In genomic region chr14:54254670-54255202, GRCm38 (mm10) we compare ENCODE assay signal across 8 mouse cellular contexts. TPM values are rescaled to one million over a fixed set of nuclear protein-coding genes. Genes with fewer than 3 reads are reported as not detected.
DNase-seq lines count a peak whose midpoint lies in the region; ATAC-seq lines count a peak whose summit lies in the region.

No protein-coding gene starts in this region.

- ATAC-seq in kidney, embryonic 16.5 days (ENCODE audit: low FRiP score, low TSS enrichment): no peak
- no peak for ATAC-seq in embryonic facial prominence, embryonic 14.5 days (ENCODE audit: low read depth)
- ATAC-seq in midbrain, embryonic 16.5 days: no peak

- H3K4me2 ChIP-seq in kidney, embryonic 16.5 days (replicated peaks; ENCODE audit: low read depth, low read length): peak overlapping the region; percentile 68
- H3K4me2 ChIP-seq in embryonic facial prominence, embryonic 14.5 days (ENCODE audit: low read depth, low read length): peak overlapping the region; percentile 69
- H3K4me2 ChIP-seq in midbrain, embryonic 16.5 days (ENCODE audit: low read length): peak overlapping the region; percentile 61

- H3K27me3 ChIP-seq in kidney, embryonic 16.5 days (ENCODE audit: insufficient read depth, low read length): no peaks in the 10 kb centered on the region
- no peaks in the 10 kb centered on the region for H3K27me3 ChIP-seq in embryonic facial prominence, embryonic 14.5 days (replicated peaks; ENCODE audit: control insufficient read depth, insufficient read depth, low read length)
- no peaks in the 10 kb centered on the region for H3K27me3 ChIP-seq in midbrain, embryonic 16.5 days (ENCODE audit: control insufficient read depth, insufficient read depth, low read depth, low read length)

- no peak for DNase-seq in kidney, adult 8-10 months
- no peak for DNase-seq in embryonic facial prominence, embryonic 14.5 days (ENCODE audit: low spot score)
- peak; percentile 48 for DNase-seq in induced T-regulatory cell, adult 2 months (ENCODE audit: low read depth)
- DNase-seq in layer of hippocampus, adult 11-12 months (ENCODE audit: low spot score): no peak
- no peak for DNase-seq in embryo, embryonic 11 days
- DNase-seq in adrenal gland, adult (ENCODE audit: inconsistent age in 2 of 2, low spot score in 1 of 2): no peak

- peak overlapping the region; percentile 91 for H3K4me3 ChIP-seq in kidney, embryonic 16.5 days (ENCODE audit: low read length)
- peak overlapping the region; percentile 87 for H3K4me3 ChIP-seq in embryonic facial prominence, embryonic 14.5 days (ENCODE audit: low read depth, low read length)
- H3K4me3 ChIP-seq in midbrain, embryonic 16.5 days (ENCODE audit: low read depth, low read length): peak overlapping the region; percentile 50

- WGBS in kidney, embryonic 16.5 days: 67% methylated on average over 12 of the region's 12 CpGs
- WGBS in embryonic facial prominence, embryonic 14.5 days: 64% methylated on average over 12 of the region's 12 CpGs
- WGBS in midbrain, embryonic 16.5 days: 72% methylated on average over 12 of the region's 12 CpGs

- H3K9ac ChIP-seq in kidney, embryonic 16.5 days (replicated peaks; ENCODE audit: low read length): peak overlapping the region; percentile 80
- H3K9ac ChIP-seq in embryonic facial prominence, embryonic 14.5 days (ENCODE audit: low read depth, low read length): no peak overlapping the region
- H3K9ac ChIP-seq in midbrain, embryonic 16.5 days (ENCODE audit: low read depth, low read length): no peak overlapping the region

- H3K4me1 ChIP-seq in kidney, embryonic 16.5 days (ENCODE audit: insufficient read depth, low read length): peaks cover 47% of the 10 kb centered on the region
- H3K4me1 ChIP-seq in embryonic facial prominence, embryonic 14.5 days (ENCODE audit: control insufficient read depth, insufficient read depth, low read length): peaks cover 26% of the 10 kb centered on the region
- H3K4me1 ChIP-seq in midbrain, embryonic 16.5 days (ENCODE audit: control insufficient read depth, insufficient read depth, low read length): peaks cover 35% of the 10 kb centered on the region

- H3K27ac ChIP-seq in kidney, embryonic 16.5 days (ENCODE audit: low read length): no peak overlapping the region
- H3K27ac ChIP-seq in embryonic facial prominence, embryonic 14.5 days (replicated peaks; ENCODE audit: low read depth, low read length): no peak overlapping the region
- H3K27ac ChIP-seq in midbrain, embryonic 16.5 days (ENCODE audit: low read length): no peak overlapping the region

- no peaks in the 10 kb centered on the region for H3K36me3 ChIP-seq in kidney, embryonic 16.5 days (ENCODE audit: insufficient read depth, low read length)
- H3K36me3 ChIP-seq in embryonic facial prominence, embryonic 14.5 days (ENCODE audit: control insufficient read depth, insufficient read depth, low read length): 0 out of 2 replicates have a peak, but pooled peaks cover 7% of the 10 kb centered on the region
- no peaks in the 10 kb centered on the region for H3K36me3 ChIP-seq in midbrain, embryonic 16.5 days (ENCODE audit: control insufficient read depth, insufficient read depth, low read length)

- H3K9me3 ChIP-seq in kidney, embryonic 16.5 days (ENCODE audit: low read length): no peaks in the 10 kb centered on the region
- H3K9me3 ChIP-seq in embryonic facial prominence, embryonic 14.5 days (ENCODE audit: control insufficient read depth, low read length): no peaks in the 10 kb centered on the region
- no peaks in the 10 kb centered on the region for H3K9me3 ChIP-seq in midbrain, embryonic 16.5 days (replicated peaks; ENCODE audit: control insufficient read depth, low read length, poor library complexity, severe bottlenecking)

RNA-seq across cellular contexts. Expression of gene Abhd4, which starts 0.7 kb away (rescaled TPM):
- polyA plus RNA-seq in kidney, embryonic 16.5 days (2015; fragmentation: Nextera tagmentation; extraction: Ambion mirVana): 80.3 and 86.2 TPM in 2 replicates
- polyA plus RNA-seq in embryonic facial prominence, embryonic 14.5 days (2014; fragmentation: Nextera tagmentation; extraction: Ambion mirVana): 59.0 and 63.5 TPM in 2 replicates
- 45.0 and 58.8 TPM in 2 replicates for polyA plus RNA-seq in midbrain, embryonic 16.5 days (2015; fragmentation: Nextera tagmentation; extraction: Ambion mirVana)

RNA-seq across cellular contexts. Expression of gene Dad1, which starts 0.8 kb away (rescaled TPM):
- 422 and 474 TPM in 2 replicates for polyA plus RNA-seq in kidney, embryonic 16.5 days (2015; fragmentation: Nextera tagmentation; extraction: Ambion mirVana)
- 400 and 436 TPM in 2 replicates for polyA plus RNA-seq in embryonic facial prominence, embryonic 14.5 days (2014; fragmentation: Nextera tagmentation; extraction: Ambion mirVana)
- polyA plus RNA-seq in midbrain, embryonic 16.5 days (2015; fragmentation: Nextera tagmentation; extraction: Ambion mirVana): 325 and 344 TPM in 2 replicates

RNA-seq across cellular contexts. Expression of gene Olfr49, which starts 30.0 kb away (rescaled TPM):
- polyA plus RNA-seq in kidney, embryonic 16.5 days (2015; fragmentation: Nextera tagmentation; extraction: Ambion mirVana): not detected in 2 replicates
- 0.04 TPM in 1 of 2 replicates, not detected in the other for polyA plus RNA-seq in embryonic facial prominence, embryonic 14.5 days (2014; fragmentation: Nextera tagmentation; extraction: Ambion mirVana)
- polyA plus RNA-seq in midbrain, embryonic 16.5 days (2015; fragmentation: Nextera tagmentation; extraction: Ambion mirVana): not detected in 2 replicates
